Mouse (Mus musculus) liver, embryonic 14.5 days (tissue): Measurements from ENCODE around the gene G6pc. TPM values are rescaled to one million over a fixed set of nuclear protein-coding genes. Genes with fewer than 3 reads are reported as not detected.

Experiments used
- ATAC-seq: fragments of 200-750 bp; cut with Nextera tagmentation; 2 replicates; pipeline ENCODE4 v1.8.0; 2017; ENCODE audit warnings: moderate number of reproducible peaks, mild to moderate bottlenecking, moderate library complexity; ENCODE audit not compliant: insufficient read depth
- DNase-seq, 3 experiments: peaks; one replicate each; pipeline ENCODE4 v3.0.0-alpha.2; 2012 to 2013; ENCODE audit warnings: low read depth in 3 of 3, low spot score in 3 of 3
- H3K27ac ChIP-seq: fragments of 300-500 bp; sonication (generic); 2 replicates; pipeline ENCODE4 v1.5.1; 2014; ENCODE audit warnings: moderate library complexity, mild to moderate bottlenecking, control low read depth, inconsistent platforms
- H3K27me3 ChIP-seq: fragments of 300-500 bp; sonication (generic); 2 replicates; pipeline ENCODE4 v1.6.1; 2014; ENCODE audit warnings: mild to moderate bottlenecking, low read length, moderate library complexity; ENCODE audit not compliant: control insufficient read depth, insufficient read depth
- H3K36me3 ChIP-seq: fragments of 300-500 bp; sonication (generic); replicated peaks from 2 replicates; pipeline ENCODE4 v1.6.1; 2014; ENCODE audit warnings: low read depth; ENCODE audit not compliant: control insufficient read depth, insufficient read depth
- H3K4me1 ChIP-seq, 2 experiments: fragments of 200-500 bp in 1 of 2; fragments of 300-500 bp in 1 of 2; sonication (generic) in 1 of 2; replicated peaks; 2 replicates each; pipeline ENCODE4 v1.6.1; 2012 to 2014; ENCODE audit warnings: antibody characterized with exemption in 1 of 2, inconsistent platforms in 1 of 2, low read length in 1 of 2; ENCODE audit not compliant: control insufficient read depth in 2 of 2, insufficient read depth in 2 of 2
- H3K4me2 ChIP-seq: fragments of 300-500 bp; sonication (generic); 2 replicates; pipeline ENCODE4 v1.6.1; 2014; ENCODE audit warnings: low read depth, mild to moderate bottlenecking, control low read depth, moderate library complexity
- H3K4me3 ChIP-seq, 2 experiments: fragments of 200-500 bp in 1 of 2; fragments of 300-500 bp in 1 of 2; sonication (generic) in 1 of 2; 2 replicates each; pipeline ENCODE4 v1.5.1; 2012 to 2014; ENCODE audit warnings: low read depth in 2 of 2, low read length in 2 of 2, mild to moderate bottlenecking in 2 of 2, control low read depth in 1 of 2, inconsistent platforms in 1 of 2, moderate library complexity in 1 of 2; ENCODE audit not compliant: insufficient read depth in 1 of 2
- H3K9ac ChIP-seq: fragments of 300-500 bp; sonication (generic); replicated peaks from 2 replicates; pipeline ENCODE4 v1.6.1; 2014; ENCODE audit warnings: mild to moderate bottlenecking, control low read depth, moderate library complexity
- H3K9me3 ChIP-seq: fragments of 300-500 bp; sonication (generic); 2 replicates; pipeline ENCODE4 v1.6.1; 2016; ENCODE audit warnings: low read length, mixed read lengths; ENCODE audit not compliant: control insufficient read depth
- CTCF ChIP-seq: IDR thresholded peaks from 2 replicates; pipeline ENCODE4 v1.5.1; 2016; ENCODE audit warnings: antibody characterized with exemption, low read depth, control low read depth
- EP300 ChIP-seq: IDR thresholded peaks from 2 replicates; pipeline ENCODE4 v1.6.1; 2016; ENCODE audit warnings: antibody characterized with exemption, low read depth
- WGBS: fragments of 180-500 bp; shearing (Covaris S2); extraction: QIAGEN DNeasy Blood & Tissue Kit; methylation state at CpG from one replicate; pipeline ENCODE4 v1.1.7; 2014; ENCODE audit not compliant: insufficient replicate concordance; 5-methylcytosine and 5-hydroxymethylcytosine counted together
- polyA plus RNA-seq, 2 experiments: library from polyadenylated mRNA; depleted of rRNA in 1 of 2; stranded (reverse) in 1 of 2; unstranded in 1 of 2; fragments of >200 nt; fragmentation: Nextera tagmentation in 1 of 2; extraction: Ambion mirVana in 1 of 2; gene quantifications; 2 replicates each; pipeline versions ENCODE4 v1.2.1 to v1.2.3; 2012 to 2014

Gene G6pc
- polyA plus RNA-seq, 2 experiments, result 0.02 to 0.04 TPM

GRCm38 (mm10) chr11:101348774-101349173 is 18.6 kb upstream of the G6pc start:
- H3K4me1 ChIP-seq, result 0 out of 4 replicates have a peak, but pooled peaks cover 0 to 4% of the 10 kb centered on the region in 2 experiments

GRCm38 (mm10) chr11:101349216-101349615 is 18.1 kb upstream of the G6pc start:
- TF ChIP-seq CTCF, result no peak
- no peak for TF ChIP-seq EP300
- no peaks in the 10 kb centered on the region for H3K9me3 ChIP-seq

More at GRCm38 (mm10) chr11:101348774-101349173, 18.6 kb upstream of the G6pc start:
- no peak for ATAC-seq
- no peaks in the 10 kb centered on the region for H3K9me3 ChIP-seq
- no peak overlapping the region for H3K9ac ChIP-seq
- no peak overlapping the region for H3K4me3 ChIP-seq
- no peak for DNase-seq
- no peak overlapping the region for H3K27ac ChIP-seq
- 62% methylated on average over 7 of the region's 7 CpGs for WGBS
- no peaks in the 10 kb centered on the region for H3K27me3 ChIP-seq
- H3K36me3 ChIP-seq, result no peaks in the 10 kb centered on the region
- H3K4me2 ChIP-seq, result no peak overlapping the region
- TF ChIP-seq EP300, result no peak
- TF ChIP-seq CTCF, result no peak

GRCm38 (mm10) chr11:101351100-101351720 is 16.2 kb upstream of the G6pc start:
- Histone ChIP-seq H3K27me3 (no peaks in the 10 kb centered on the region), H3K9ac (no peak overlapping the region), H3K9me3 (no peaks in the 10 kb centered on the region), H3K36me3 (no peaks in the 10 kb centered on the region), H3K4me3 (no peak overlapping the region), H3K4me2 (no peak overlapping the region), H3K4me1 (0 out of 4 replicates have a peak, but pooled peaks cover 0 to 4% of the 10 kb centered on the region in 2 experiments), H3K27ac (no peak overlapping the region)
- WGBS, result 59% methylated on average over 11 of the region's 11 CpGs
- DNase-seq (no peak), ATAC-seq (no peak)
- no peak for TF ChIP-seq CTCF
- no peak for TF ChIP-seq EP300

More at GRCm38 (mm10) chr11:101349216-101349615, 18.1 kb upstream of the G6pc start:
- Histone ChIP-seq H3K9ac (no peak overlapping the region), H3K27ac (no peak overlapping the region), H3K4me3 (no peak overlapping the region), H3K36me3 (no peaks in the 10 kb centered on the region), H3K27me3 (no peaks in the 10 kb centered on the region), H3K4me2 (no peak overlapping the region), H3K4me1 (0 out of 4 replicates have a peak, but pooled peaks cover 0 to 4% of the 10 kb centered on the region in 2 experiments)
- 55% methylated on average over 3 of the region's 3 CpGs for WGBS
- ATAC-seq (no peak), DNase-seq (no peak)

- Histone ChIP-seq H3K27ac (no peak overlapping the region), H3K9me3 (no peaks in the 10 kb centered on the region), H3K36me3 (no peaks in the 10 kb centered on the region), H3K27me3 (no peaks in the 10 kb centered on the region), H3K9ac (no peak overlapping the region), H3K4me1 (0 out of 4 replicates have a peak, but pooled peaks cover 0 to 4% of the 10 kb centered on the region in 2 experiments), H3K4me2 (no peak overlapping the region), H3K4me3 (no peak overlapping the region)
- no peak for TF ChIP-seq EP300
- TF ChIP-seq CTCF, result no peak
- WGBS, result 55% methylated on average over 3 of the region's 3 CpGs
- ATAC-seq (no peak), DNase-seq (no peak)
Measured at GRCm38 (mm10) chr11:101351721-101352111, 15.6 kb upstream of the G6pc start.

GRCm38 (mm10) chr11:101353436-101353835 is 13.9 kb upstream of the G6pc start:
- Histone ChIP-seq H3K27me3 (no peaks in the 10 kb centered on the region), H3K36me3 (no peaks in the 10 kb centered on the region), H3K9me3 (no peaks in the 10 kb centered on the region), H3K4me2 (no peak overlapping the region), H3K9ac (no peak overlapping the region), H3K4me3 (no peak overlapping the region), H3K4me1 (0 out of 4 replicates have a peak, but pooled peaks cover 0 to 2% of the 10 kb centered on the region in 2 experiments), H3K27ac (no peak overlapping the region)
- TF ChIP-seq CTCF (no peak), EP300 (no peak)
- 75% methylated on average over 12 of the region's 12 CpGs for WGBS
- ATAC-seq, result no peak
- DNase-seq, result no peak
